Mouse (Mus musculus): Measurements from ENCODE around the gene Rad51.

DNA sequence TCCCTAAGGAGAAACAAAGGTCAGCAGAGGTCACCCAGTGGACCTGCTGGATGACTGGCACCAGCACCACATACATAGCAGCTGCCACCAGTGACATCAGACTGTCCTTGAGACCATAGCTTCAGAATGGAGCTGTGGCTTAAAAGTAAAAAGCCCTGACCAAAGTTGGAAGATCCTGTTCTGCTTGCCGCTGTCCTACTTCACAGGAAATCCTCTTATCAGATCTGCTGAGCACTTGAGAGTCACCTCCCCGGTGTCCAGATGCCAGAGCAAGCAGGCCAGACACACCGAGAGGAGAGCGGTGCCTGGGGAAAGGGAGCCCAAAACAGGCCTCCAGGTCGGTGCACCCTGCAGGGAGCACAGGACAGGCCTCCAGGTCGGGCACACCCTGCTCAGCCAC lies 39.7 kb downstream of the Rad51 start:
- TF ChIP-seq CTCF (IDR thresholded peaks at IDR 0.05; ENCODE audit: low read depth, low read length) (no peak), GATA1 (IDR thresholded peaks at IDR 0.05; ENCODE audit: borderline replicate concordance, low read length) (no peak)
